Mouse (Mus musculus) mouse trophoblast stem cell (cell line): ENCODE results near the gene Pitpnc1.
"Not testable (repeated sequence)": the region's sequence is repeated elsewhere in the genome, so short reads cannot be mapped to it uniquely, and the experiment has no call there.

Experiments used
- in situ Hi-C, 2 experiments: fragments of 300-500 bp; cut with MseI, MboI; formaldehyde crosslinking; loops; 2 replicates in 1 of 2; 3 replicates in 1 of 2; pipeline ENCODE4 v1.15.1; 2025

The Pitpnc1 gene

DNA sequence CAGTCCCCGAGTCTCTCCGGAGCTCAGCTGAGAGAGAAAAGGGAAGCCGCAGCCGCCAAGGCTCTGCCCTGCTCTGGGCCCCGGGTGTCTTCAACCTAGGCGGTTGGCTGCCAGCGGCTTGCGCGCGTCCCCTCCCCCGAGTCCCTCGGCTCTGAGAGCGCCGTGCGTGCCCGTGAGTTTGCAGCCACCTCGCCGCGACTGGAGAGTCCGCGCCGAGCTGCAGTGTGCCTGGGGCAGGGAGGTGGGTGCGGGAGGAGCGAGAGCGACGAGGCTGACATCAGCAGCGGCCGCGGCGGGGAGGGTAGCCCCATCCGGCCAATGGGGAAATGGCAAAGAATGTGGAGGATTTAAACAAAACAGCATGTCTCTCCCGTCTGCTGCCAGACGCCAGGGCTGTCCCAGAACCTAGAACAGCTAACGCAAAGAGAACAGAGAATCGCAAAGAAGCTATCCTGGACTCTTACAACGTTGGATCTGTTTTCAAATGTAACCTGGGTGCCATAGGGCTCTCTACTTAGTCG lies at the start of gene Pitpnc1:
TSS of gene Pitpnc1 (minus strand) at position 179 of the 521 bp plus-strand sequence.
- in situ Hi-C loops: loop anchor here (5.0 kb wide), 3 partner anchors 83 to 198 kb away; no protein-coding TSS in a partner anchor

DNA sequence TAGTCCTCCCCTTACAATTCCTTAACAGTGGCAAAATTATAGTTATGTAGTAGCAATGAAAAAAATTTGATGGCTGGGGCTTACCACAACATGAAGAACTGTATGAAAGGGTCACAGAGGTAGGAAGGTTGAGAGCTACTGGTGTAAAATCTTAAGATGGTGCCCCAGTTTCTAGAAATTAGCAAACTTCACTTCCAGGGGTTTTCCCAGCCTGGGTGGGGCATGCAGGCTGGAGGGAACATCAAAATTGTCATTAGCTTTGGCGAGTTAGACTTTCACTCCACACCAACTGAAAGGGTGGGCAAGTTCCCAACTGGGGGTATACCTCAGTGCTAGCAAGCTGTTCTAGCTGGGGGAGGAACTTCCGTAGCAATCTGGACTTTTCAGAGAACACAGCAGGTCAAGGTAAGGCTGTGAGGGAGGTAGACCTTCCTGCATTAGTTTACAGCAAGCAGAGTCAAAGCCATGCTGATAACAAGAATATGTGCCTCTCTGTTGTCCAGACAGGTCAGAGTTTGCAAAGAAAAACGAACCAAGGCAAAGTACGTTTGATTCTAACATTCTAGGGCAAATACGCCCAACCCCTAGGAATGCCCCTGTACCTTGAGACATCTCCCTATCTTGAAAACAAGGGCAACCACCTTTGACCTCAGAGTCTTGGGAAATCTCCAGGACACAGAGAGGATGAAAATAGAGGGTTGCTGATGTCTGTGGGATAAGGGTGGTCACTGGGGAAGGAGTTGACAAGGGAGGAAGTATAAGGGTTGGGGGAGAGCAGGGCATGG lies 48.3 kb upstream of the Pitpnc1 start:
- in situ Hi-C loops: loop anchor here in 1 of 2 experiments (10.0 kb wide), 1 partner anchor 326 kb away; no protein-coding TSS in a partner anchor

DNA sequence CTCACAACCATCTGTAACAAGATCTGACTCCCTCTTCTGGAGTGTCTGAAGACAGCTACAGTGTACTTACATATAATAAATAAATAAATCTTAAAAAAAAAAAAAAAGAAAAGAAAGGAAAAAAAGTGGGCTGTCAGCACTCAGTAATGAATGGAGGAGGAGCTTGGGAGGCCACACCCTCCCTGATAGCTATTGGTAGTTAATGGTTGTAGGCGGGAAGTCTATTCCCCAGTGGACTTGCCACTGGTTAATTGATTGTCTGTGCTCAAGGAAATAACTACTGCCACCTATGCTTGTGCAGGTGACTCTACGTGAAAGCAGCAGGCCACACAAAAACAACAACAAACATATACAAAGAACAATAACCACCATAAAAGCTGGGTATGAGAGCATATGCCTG lies 45.9 kb upstream of the Pitpnc1 start:
- in situ Hi-C loops: loop anchor here in 1 of 2 experiments (10.0 kb wide), 1 partner anchor 328 kb away; no protein-coding TSS in a partner anchor

DNA sequence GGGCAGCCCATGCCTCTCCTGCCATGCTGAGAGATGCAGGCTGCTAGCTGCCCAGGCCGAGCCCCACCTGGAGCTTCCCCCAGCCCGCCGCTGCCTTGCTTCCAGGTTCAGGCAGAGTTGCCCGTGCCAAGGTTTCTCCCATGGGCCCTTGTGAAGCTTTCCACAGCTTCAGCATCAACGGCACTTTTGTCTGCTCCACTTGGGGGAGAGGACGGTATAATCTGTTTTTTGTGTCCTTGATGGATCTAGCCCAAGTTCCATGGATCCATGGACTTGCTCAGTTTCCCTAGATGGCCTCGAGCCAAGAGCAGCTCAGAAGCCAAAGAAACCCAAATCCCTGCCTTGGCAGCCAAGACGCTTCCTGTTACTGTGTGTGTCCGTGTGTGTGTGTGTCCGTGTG lies 42.5 kb upstream of the Pitpnc1 start:
- in situ Hi-C loops: loop anchor here (5.0 to 10.0 kb wide), 2 partner anchors 34 to 332 kb away; partner anchors contain the start of gene Helz (in 1 of the 2)

DNA sequence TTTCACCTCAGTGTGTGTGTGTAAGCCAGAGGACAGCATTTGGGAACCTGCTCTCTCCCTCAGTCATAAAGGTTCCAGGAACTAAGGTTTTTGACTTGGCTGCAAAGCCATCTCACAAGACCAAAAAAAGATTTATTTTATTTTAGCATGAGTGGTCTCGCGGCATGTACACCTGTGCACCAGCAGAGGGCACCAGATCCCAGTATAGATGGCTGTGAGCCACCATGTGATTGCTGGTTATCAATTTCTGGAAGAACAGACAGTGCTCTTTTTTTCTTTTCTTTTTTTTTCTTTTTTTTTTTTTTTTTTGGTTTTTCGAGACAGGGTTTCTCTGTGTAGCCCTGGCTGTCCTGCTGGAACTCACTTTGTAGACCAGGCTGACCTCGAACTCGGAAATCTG lies 41.5 kb upstream of the Pitpnc1 start:
- in situ Hi-C loops: loop anchor here (5.0 to 10.0 kb wide), 2 partner anchors 35 to 333 kb away; partner anchors contain the start of gene Helz (in 1 of the 2)

DNA sequence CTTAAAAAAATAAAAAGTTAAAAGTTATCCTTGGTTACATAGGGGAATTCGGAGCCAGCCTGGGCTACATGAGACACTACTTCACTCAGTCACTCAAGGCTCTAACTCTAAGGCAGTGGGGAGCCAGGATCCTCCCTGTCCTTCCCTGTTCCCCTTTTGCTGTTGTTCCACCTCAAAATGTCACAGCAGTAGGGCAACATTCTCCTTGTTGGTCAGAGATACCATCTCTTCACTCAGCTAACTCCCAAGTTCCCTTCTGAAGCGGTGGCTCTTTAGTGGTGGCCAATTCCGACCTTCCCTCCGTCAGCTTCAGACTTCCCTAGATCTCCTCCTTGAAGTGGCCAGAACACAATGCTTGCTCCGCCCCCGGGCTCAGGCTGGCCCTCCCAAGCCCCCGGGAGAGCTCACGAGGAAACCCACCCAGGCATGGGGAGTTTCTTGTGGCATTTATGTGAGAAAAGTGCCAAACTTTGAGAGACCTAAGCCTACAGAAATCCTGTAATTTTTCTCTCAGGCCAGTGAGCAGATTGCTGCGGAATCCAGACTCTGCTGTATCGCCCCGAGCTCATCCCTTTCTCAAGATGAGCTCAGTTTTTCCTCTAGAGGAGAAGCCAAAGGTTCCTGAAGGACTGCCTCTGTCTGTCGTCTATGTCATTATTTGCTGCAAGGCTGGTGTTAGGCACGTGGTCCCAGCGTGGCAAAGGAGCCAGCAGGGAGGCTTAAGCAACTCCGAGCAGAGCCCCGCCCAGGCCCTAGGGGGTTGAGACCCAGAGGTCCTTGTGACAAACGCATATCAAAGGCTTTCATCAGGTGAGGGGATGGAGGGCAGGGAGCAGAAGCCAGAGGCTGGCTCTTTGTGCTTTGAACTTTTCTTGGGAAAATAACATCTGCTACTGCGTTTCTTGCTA lies 40.1 kb upstream of the Pitpnc1 start:
- in situ Hi-C loops: loop anchor here (5.0 to 10.0 kb wide), 2 partner anchors 37 to 334 kb away; partner anchors contain the start of gene Helz (in 1 of the 2)

DNA sequence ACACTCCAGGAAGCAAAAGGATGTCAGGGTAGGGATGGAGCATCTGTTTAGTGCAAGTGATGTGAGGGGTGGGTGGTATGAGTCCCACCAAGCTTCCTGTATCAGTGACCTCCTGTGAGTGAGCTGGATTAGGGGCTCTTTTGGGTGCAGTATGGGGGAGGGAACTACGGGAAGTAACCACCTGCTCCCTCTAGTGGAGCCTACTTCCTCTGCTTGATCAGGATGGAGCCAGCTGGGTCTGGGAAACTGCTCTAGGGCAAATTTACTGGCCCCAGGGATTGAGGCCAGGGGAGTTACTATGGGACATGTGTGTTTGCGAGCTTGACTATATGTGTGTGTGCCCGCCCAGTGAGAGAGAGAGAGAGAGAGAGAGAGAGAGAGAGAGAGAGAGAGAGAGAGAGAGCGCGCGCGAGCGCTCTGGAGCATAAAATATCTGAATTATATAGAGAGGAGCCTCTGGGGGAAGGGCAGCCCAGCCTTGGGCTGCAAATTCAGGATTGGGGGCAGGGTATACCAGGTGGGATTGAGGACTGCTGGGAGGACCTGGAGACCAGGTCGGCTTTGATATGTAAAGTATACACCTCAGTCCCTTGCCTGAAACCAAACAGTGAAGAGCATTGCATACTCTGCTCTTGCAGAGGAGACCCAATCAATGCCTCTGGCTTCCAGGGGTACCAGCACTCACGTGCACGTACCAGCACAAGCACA lies 39.3 kb upstream of the Pitpnc1 start:
- in situ Hi-C loops: loop anchor here (5.0 to 10.0 kb wide), 2 partner anchors 38 to 335 kb away; partner anchors contain the start of gene Helz (in 1 of the 2)

DNA sequence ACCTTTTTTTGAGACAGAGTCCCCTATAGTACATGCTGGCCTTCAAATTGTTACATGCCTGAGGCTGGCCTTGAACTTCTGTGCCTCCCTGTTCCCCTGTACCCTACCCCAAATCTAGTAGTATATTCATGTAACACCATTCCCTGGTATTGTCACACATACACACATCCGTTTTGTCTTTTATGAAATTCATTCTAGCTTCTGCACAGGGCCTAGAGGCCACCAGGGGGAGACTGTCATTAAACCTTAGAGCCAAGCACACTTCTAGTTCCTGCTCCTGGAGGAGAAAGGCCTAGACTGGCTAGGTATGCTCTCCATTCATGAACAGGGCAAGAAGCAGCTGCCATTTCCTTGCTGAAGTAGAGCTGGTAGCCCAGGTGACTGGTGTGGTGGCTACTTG lies 35.8 kb upstream of the Pitpnc1 start:
- in situ Hi-C loops: no loop called here

DNA sequence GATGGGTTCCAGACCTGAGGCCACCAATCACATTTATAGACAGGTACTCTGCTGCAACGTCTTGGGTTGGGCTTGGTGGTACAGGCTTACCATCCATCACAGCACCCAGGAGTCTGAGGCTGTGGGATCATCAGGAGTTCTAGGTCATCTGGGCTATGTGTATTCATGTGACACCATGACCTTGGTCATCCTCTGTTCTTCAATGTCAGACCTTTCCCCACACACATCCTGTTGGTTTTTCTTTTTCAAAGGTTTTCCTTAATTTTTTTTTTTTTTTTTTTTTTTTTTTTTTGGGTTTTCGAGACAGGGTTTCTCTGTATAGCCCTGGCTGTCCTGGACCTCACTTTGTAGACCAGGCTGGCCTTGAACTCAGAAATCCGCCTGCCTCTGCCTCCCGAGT lies 33.9 kb upstream of the Pitpnc1 start:
- in situ Hi-C loops: not testable (repeated sequence)

DNA sequence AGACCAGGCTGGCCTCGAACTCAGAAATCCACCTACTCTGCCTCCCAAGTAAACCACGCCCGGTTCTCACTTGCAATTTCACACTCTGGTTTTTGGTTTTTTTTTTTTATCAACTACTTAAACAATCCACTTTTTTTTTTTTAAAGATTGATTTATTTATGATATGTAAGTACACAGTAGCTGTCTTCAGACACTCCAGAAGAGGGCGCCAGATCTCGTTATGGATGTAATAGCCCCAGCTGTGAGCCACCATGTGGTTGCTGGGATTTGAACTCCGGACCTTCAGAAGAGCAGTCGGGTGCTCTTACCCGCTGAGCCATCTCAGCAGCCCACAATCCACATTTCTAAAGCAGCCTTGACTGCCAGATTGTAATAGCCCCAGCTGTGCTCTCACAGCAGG lies 32.3 kb upstream of the Pitpnc1 start:
- in situ Hi-C loops: no loop called here

DNA sequence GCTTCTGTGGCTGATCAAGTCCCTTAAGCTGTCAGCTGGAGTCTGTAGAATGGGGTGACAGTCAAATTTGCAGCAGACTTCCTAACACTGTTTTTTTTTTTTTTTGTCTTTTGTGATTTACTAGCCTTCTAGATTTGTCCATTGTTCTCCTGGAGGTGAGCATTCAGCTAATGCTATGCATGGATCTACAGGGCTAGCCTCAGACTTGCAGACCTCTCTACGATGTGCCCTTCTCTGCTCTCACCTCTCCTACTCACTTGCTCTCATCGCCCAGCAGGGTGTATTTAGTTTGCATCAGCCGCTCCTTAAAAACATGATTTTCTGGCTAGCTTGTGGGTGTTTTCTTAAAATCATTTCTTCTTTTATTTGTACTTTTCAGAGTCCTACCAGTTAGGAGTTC lies 13.8 kb upstream of the Pitpnc1 start:
- in situ Hi-C loops: no loop called here

DNA sequence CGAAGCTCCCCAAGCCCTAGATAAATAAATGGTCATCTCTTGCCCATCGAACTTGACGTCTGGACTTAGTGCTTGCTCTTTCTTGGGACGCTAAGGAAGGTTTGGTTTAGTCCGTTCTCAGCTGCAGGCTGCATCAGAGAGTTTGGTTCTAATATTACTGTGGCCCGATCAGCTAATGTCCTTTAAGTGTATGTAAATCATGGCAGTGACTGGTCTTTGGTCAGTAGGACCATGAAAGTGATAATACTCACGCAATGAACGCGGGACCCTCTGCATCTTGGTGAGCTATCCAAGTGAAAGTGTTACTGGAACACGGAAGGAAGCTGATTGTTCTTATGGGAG lies 9.3 kb upstream of the Pitpnc1 start:
- in situ Hi-C loops: no loop called here

DNA sequence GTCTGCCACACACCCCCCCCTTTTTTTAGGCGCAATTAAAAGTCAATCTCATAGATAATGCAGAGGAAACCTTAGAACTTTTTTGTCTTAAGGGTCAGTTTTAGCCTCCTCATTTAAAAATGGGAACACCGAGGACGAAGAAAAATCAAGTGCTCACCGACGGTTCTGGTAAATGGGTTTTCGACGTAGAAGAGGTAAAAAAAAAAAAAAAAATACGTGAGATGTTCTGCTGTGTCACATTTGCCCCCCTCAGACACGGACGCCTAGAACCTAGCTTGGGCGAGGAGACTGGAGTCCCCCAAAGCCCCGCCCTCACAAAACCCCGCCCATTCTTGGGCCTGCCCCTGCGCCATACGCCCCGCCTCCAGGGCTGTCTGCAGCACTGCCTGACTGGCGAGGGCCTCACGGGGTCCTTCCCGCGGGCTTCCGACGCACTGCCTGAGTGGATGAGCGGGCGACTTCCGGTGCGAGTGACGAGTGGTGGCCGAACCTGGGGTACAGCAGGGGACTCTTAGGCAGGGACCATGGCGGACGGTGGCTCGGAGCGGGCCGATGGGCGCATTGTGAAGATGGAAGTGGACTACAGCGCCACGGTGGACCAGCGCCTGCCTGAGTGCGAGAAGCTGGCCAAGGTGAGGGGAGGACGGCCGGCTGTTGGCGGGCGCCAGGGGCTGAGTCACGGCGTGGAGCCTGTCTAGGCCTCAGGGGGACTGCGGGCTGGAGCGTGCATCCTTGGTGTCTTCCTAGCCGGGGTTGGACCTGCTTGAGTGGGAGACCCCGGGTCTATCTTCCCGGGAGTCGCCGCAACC lies 8.8 kb upstream of the Pitpnc1 start, which contains the start of gene Psmd12:
TSS of gene Psmd12 (plus strand) at position 432 of the 809 bp plus-strand sequence.
- in situ Hi-C loops: no loop called here

DNA sequence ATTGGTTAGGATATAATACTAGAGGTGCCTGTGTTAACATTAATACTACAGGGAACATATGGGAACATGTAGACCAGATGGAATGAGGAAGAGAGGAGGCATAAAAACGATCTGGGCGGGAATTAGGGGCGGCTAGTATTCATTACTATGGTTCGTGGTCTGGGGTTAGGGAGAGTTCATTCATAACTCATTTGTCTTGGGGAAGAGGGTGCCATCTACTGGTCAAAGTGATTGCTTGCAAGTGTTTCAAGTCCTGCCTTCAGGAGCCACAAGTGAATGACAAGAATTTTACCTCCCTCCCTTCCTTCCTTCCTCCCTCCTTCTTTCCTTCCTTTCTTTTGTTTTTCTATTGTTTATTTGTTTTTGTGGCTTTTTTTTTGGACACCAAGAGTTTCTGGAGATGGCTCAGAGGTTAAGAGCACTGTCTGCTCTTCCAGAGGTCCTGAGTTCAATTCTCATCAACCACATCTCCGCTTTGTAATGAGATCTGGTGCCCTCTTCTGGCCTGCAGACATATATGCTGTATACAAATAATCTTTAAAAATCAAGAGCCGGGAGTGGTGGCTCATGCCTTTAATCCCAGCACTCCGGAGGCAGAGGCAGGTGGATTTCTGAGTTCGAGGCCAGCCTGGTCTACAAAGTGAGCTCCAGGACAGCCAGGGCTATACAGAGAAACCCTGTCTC lies 2.8 kb upstream of the Pitpnc1 start:
- in situ Hi-C loops: loop anchor here (5.0 kb wide), 3 partner anchors 86 to 201 kb away; no protein-coding TSS in a partner anchor

DNA sequence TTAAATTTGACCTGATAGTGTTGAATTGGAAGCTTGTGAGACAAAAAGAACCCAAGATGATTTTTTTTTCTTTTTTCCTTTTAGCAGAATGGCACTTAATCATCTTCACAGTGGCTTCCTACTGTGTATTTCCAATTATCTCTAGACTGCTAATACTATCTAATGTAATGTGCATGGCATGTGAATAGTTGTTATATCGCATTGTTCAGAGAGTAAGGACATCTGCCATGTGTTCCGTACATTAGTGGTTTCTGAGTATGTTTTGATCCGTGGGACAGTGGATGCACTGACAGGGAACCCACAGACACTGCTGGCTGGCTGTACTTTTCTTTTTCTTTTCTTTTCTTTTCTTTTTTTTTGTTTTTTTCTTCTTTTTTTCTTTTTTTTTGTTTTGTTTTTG lies 1.8 kb upstream of the Pitpnc1 start:
- in situ Hi-C loops: loop anchor here (5.0 kb wide), 3 partner anchors 85 to 200 kb away; no protein-coding TSS in a partner anchor

DNA sequence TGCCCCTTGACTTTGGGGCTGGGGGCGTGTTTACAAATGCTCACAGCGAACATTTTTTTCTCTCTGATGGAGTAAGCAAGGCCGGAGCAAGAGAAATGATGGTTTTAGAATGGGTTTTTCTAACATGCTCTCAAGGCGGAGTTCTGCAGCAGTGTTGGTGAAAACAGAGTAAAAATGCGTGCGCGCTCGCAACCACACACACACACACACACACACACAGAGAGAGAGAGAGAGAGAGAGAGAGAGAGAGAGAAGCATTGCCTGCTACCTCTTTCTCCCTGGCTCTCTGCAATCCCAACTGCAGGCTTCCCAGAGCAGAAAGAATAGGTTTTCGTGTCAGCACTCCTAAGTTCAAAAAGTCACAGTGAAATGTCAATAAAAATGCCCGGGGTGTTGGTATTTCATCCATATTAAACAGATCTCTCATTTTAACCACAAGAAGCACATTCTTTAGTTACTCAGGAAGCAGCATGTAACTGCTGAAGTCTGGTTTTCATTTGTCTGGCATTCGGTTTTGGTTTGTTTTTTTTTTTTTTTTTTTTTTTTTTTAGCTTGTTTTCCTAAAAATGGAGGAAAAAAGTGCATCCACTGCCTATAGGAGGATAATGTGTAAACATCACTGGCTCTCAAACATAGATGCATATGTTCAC lies 697 bp upstream of the Pitpnc1 start:
- in situ Hi-C loops: loop anchor here (5.0 kb wide), 3 partner anchors 84 to 199 kb away; no protein-coding TSS in a partner anchor

DNA sequence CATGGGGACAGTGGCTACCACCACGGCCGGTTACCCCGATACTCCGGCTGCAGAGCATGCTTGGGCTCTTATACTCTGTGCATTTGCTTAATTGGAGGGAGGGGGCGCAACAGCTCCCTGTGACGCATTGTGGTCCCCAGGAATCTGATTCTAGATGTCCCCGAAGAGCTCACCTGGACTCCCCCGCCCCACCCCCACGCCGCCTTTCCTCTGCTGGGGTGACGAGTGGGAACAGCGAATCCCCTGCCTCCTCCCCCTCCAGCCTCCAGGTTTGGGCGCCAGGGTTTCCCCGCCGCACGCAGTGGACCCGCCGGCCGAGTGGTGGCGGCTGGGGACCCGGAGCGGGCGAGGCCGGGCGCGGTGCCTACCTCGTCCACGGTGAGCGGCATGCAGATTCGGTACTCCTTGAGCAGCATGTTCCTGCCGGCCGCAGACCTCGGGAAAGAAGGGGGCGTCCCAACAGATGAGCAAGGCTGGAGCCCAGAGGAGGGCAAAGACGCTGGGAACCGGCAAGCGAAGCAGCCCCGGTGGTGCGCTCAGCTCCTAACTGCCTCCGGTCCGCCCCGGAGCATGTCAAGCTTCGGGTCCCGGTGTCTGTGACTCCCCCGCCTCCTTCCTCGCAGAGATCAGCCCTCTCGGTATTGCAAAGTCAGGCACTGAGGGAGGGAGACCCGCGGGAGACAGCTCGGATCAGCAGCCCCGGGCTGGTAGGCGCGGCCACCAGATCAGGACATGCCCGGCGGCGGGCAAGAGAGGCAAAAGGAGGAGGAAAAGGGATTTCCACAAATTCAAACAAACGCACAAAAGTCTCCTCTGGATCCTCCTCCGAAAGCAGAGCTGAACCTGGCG lies 752 bp downstream of the Pitpnc1 start:
- in situ Hi-C loops: loop anchor here (5.0 kb wide), 3 partner anchors 82 to 197 kb away; no protein-coding TSS in a partner anchor

DNA sequence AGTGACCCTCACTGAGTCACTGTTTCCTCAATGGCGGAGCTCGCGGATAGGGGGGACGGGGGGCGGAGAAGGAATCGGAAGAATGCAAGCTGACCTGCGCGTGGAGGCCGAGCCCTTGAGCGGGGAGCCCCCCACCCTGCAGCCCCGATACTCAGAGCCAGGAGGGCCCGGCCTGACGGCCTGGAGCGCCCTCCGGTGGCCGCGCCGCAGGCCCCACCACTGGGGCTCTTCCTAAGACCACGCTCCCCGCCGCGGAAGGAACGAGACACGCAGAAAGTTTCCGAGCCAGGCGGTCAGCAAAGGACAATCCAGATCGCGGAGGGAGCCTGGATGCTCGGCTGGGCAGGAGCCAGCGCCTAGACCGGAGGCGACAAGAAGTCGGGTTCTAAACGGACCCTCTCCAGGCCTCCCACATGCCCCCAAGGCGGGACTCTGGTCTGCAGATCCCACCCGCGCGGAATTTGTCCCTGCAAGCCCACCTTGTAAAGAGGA lies 1.4 kb downstream of the Pitpnc1 start:
- in situ Hi-C loops: loop anchor here in 1 of 2 experiments (5.0 kb wide), 1 partner anchor 82 kb away; no protein-coding TSS in a partner anchor
